Mouse (Mus musculus) lung, adult 2 months (tissue): Measurements from ENCODE around the gene Bcl2.

Experiments
- CTCF ChIP-seq: fragments of 200-500 bp; IDR thresholded peaks from 2 replicates; pipeline ENCODE4 v1.5.1; 2011; ENCODE audit warnings: mild to moderate bottlenecking, low read length, control low read depth; ENCODE audit not compliant: insufficient read depth
- POLR2A ChIP-seq: fragments of 200-500 bp; IDR thresholded peaks from 2 replicates; pipeline ENCODE4 v1.6.1; 2011; ENCODE audit warnings: low read depth, mild to moderate bottlenecking, control low read depth, low read length, borderline replicate concordance; ENCODE audit errors: extremely low read depth

GRCm38 (mm10) chr1:106629470-106629830 is 84.6 kb downstream of the Bcl2 start:
- TF ChIP-seq POLR2A (peak; percentile 41; the same call in 1 of the 2 replicates), CTCF (no peak)
